Mouse (Mus musculus) hindbrain, embryonic 11.5 days (tissue): ENCODE measurements around the gene Prr12. TPM values are rescaled to one million over a fixed set of nuclear protein-coding genes. Genes with fewer than 3 reads are reported as not detected.
A peak's percentile ranks its signal among the peaks of the same experiment; 100 is the strongest.

Source experiments
- ATAC-seq: fragments of 200-750 bp; cut with Nextera tagmentation; 2 replicates; pipeline ENCODE4 v1.8.0; 2017; ENCODE audit warnings: mild to moderate bottlenecking, moderate TSS enrichment, moderate library complexity; ENCODE audit not compliant: low FRiP score
- DNase-seq: peaks from one replicate; pipeline ENCODE4 v3.0.0-alpha.2; 2015; ENCODE audit warnings: low spot score
- H3K27ac ChIP-seq: fragments of 300-500 bp; sonication (generic); 2 replicates; pipeline ENCODE4 v1.5.1; 2014; ENCODE audit warnings: mild to moderate bottlenecking, low read depth, low read length
- H3K27me3 ChIP-seq: fragments of 300-500 bp; sonication (generic); 2 replicates; pipeline ENCODE4 v1.6.1; 2014; ENCODE audit warnings: mild to moderate bottlenecking, low read length, moderate library complexity, mixed read lengths; ENCODE audit not compliant: control insufficient read depth, insufficient read depth
- H3K36me3 ChIP-seq: fragments of 300-500 bp; sonication (generic); 2 replicates; pipeline ENCODE4 v1.6.1; 2014; ENCODE audit warnings: mild to moderate bottlenecking, low read length, moderate library complexity, mixed read lengths; ENCODE audit not compliant: control insufficient read depth, insufficient read depth
- H3K4me1 ChIP-seq: fragments of 300-500 bp; sonication (generic); replicated peaks from 2 replicates; pipeline ENCODE4 v1.6.1; 2014; ENCODE audit warnings: low read length, mixed read lengths; ENCODE audit not compliant: control insufficient read depth, insufficient read depth
- H3K4me2 ChIP-seq: fragments of 300-500 bp; sonication (generic); replicated peaks from 2 replicates; pipeline ENCODE4 v1.6.1; 2014; ENCODE audit warnings: mild to moderate bottlenecking, low read depth, low read length
- H3K4me3 ChIP-seq: fragments of 300-500 bp; sonication (generic); 2 replicates; pipeline ENCODE4 v1.5.1; 2014; ENCODE audit warnings: low read depth, low read length
- H3K9ac ChIP-seq: fragments of 300-500 bp; sonication (generic); 2 replicates; pipeline ENCODE4 v1.6.1; 2014; ENCODE audit warnings: low read depth, low read length
- H3K9me3 ChIP-seq: fragments of 300-500 bp; sonication (generic); 2 replicates; pipeline ENCODE4 v1.6.1; 2016; ENCODE audit warnings: low read length; ENCODE audit not compliant: control insufficient read depth
- WGBS: fragments of 180-500 bp; shearing (Covaris S2); extraction: QIAGEN DNeasy Blood & Tissue Kit; methylation state at CpG from one replicate; pipeline ENCODE4 v1.1.7; 2014; 5-methylcytosine and 5-hydroxymethylcytosine counted together
- polyA plus RNA-seq: library from polyadenylated mRNA; unstranded; fragments of >200 nt; fragmentation: Nextera tagmentation; extraction: Ambion mirVana; gene quantifications from 2 replicates; pipeline ENCODE4 v1.2.1, GENCODE M21; 2014

The Prr12 gene
- polyA plus RNA-seq, 1 experiment from 2014 or later, result 16.0 TPM

DNA sequence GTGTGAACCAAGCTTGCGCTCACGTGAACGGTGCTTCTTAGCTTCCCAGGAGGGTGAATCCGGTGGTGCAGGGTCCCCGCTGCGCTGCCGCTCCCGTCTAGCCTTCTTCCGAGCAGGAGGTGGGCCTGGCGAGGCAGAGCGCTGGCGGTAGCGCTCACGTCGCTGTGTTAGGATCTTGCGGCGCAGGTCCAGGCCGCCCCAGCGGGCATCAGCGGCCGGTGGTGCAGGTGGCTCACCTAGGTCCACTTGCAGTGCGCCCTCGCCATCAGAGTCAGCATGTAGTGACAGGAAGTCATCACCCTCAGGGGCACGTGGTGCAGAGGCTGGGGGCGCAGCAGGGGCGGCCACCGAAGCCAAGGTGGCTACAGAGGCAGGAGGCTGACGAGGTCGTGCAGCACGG, 44.8 kb downstream of the Prr12 start:
- ATAC-seq, result no peak
- Histone ChIP-seq H3K36me3 (peaks cover 35% of the 10 kb centered on the region), H3K27ac (no peak overlapping the region), H3K4me1 (no peaks in the 10 kb centered on the region), H3K4me3 (no peak overlapping the region), H3K9ac (no peak overlapping the region), H3K9me3 (no peaks in the 10 kb centered on the region), H3K27me3 (no peaks in the 10 kb centered on the region), H3K4me2 (no peak overlapping the region)
- no peak for DNase-seq
- 93% methylated on average over 30 of the region's 30 CpGs for WGBS

- no peaks in the 10 kb centered on the region for H3K27me3 ChIP-seq
- no peak for ATAC-seq
- H3K36me3 ChIP-seq, result peaks cover 34% of the 10 kb centered on the region
- H3K4me1 ChIP-seq, result no peaks in the 10 kb centered on the region
- no peak overlapping the region for H3K27ac ChIP-seq
- no peak for DNase-seq
- H3K9me3 ChIP-seq, result no peaks in the 10 kb centered on the region
- whole genome bisulfite sequencing, result 96% methylated on average over 29 of the region's 29 CpGs
- no peak overlapping the region for H3K4me3 ChIP-seq
- H3K9ac ChIP-seq, result no peak overlapping the region
- H3K4me2 ChIP-seq, result no peak overlapping the region
These were observed 45.5 kb downstream of the Prr12 start for GRCm38 (mm10) chr7:45007141-45007540.

- DNase-seq (no peak), ATAC-seq (no peak)
- no peak overlapping the region for H3K9ac ChIP-seq
- no peaks in the 10 kb centered on the region for H3K27me3 ChIP-seq
- 96% methylated on average over 11 of the region's 12 CpGs for WGBS
- no peak overlapping the region for H3K4me3 ChIP-seq
- H3K9me3 ChIP-seq, result no peaks in the 10 kb centered on the region
- H3K4me2 ChIP-seq, result no peak overlapping the region
- no peaks in the 10 kb centered on the region for H3K4me1 ChIP-seq
- no peak overlapping the region for H3K27ac ChIP-seq
- H3K36me3 ChIP-seq, result peaks cover 37% of the 10 kb centered on the region
These were observed 46.2 kb downstream of the Prr12 start for GRCm38 (mm10) chr7:45006503-45006902.

DNA sequence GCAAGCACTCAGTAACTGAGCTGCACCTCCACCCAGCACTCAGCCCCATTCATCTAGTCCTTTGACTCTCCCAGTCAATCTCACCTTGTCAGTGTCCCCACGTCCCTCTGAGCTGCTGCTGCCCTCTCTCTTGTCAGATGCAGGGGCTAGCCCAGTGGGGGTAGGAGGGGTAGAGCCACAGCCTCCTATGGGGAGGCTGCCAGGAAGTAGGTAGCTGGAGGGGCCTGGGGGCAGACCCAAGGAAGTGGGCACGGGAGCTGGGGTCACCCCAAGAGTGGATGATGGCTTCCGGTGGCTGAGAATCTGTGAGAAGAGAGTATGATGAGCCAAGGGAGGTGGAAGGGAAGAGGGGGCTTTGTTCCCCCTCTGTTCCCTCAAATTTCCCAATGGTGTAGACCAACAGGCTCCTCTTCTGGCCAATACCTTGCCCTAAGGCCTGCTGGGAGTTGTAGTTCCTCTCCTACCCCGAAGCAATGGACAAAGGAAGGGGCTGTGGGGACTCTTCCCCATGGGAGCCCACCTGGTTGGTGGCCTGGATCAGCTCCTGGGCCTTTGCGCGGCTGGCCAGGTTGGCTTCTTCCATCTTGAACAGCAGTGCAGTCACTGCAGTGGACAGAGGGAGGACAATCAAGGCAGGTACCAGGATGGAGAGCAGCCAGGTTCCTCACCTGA, 47.2 kb downstream of the Prr12 start:
- WGBS, result 86% methylated on average over 6 of the region's 6 CpGs
- H3K9ac ChIP-seq, result no peak overlapping the region
- no peak for DNase-seq

GRCm38 (mm10) chr7:45004546-45004945, 48.1 kb downstream of the Prr12 start:
- H3K9me3 ChIP-seq, result no peaks in the 10 kb centered on the region
- H3K4me1 ChIP-seq, result no peaks in the 10 kb centered on the region
- WGBS, result 83% methylated on average over 3 of the region's 3 CpGs
- no peak overlapping the region for H3K4me2 ChIP-seq
- DNase-seq, result no peak
- no peak overlapping the region for H3K9ac ChIP-seq
- no peak overlapping the region for H3K4me3 ChIP-seq
- no peak for ATAC-seq
- H3K27ac ChIP-seq, result no peak overlapping the region
- peaks cover 33% of the 10 kb centered on the region for H3K36me3 ChIP-seq
- no peaks in the 10 kb centered on the region for H3K27me3 ChIP-seq

More for the DNA sequence above, 47.2 kb downstream of the Prr12 start:
- H3K4me2 ChIP-seq, result no peak overlapping the region
- H3K36me3 ChIP-seq, result peaks cover 37% of the 10 kb centered on the region
- no peaks in the 10 kb centered on the region for H3K9me3 ChIP-seq
- H3K4me3 ChIP-seq, result no peak overlapping the region
- H3K27ac ChIP-seq, result no peak overlapping the region
- ATAC-seq, result no peak
- no peaks in the 10 kb centered on the region for H3K4me1 ChIP-seq
- no peaks in the 10 kb centered on the region for H3K27me3 ChIP-seq

DNA sequence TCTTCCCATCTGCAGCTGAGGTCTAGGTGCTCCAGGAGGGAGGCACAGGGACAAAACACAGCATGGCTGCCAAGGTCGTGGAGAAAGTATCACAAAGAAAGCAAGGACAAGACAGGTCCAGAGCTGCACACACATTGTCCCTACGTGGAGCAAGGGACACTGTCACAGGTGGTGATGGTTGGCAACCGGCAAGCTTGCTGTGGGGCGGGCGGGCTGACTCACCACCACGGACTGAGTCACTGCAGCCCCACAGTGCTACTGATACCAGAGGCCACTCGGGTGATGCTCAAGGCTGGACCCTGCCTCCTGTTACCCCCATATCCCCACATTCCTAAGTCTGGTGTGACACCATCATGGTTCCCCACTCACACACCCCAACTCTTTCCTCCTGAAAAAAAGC, 50.2 kb downstream of the Prr12 start:
- peaks cover 23% of the 10 kb centered on the region for H3K36me3 ChIP-seq
- no peak overlapping the region for H3K27ac ChIP-seq
- no peaks in the 10 kb centered on the region for H3K4me1 ChIP-seq
- ATAC-seq (no peak), DNase-seq (no peak)
- no peaks in the 10 kb centered on the region for H3K9me3 ChIP-seq
- 98% methylated on average over 7 of the region's 7 CpGs for WGBS
- H3K27me3 ChIP-seq, result no peaks in the 10 kb centered on the region
- no peak overlapping the region for H3K9ac ChIP-seq
- H3K4me3 ChIP-seq, result no peak overlapping the region
- no peak overlapping the region for H3K4me2 ChIP-seq

DNA sequence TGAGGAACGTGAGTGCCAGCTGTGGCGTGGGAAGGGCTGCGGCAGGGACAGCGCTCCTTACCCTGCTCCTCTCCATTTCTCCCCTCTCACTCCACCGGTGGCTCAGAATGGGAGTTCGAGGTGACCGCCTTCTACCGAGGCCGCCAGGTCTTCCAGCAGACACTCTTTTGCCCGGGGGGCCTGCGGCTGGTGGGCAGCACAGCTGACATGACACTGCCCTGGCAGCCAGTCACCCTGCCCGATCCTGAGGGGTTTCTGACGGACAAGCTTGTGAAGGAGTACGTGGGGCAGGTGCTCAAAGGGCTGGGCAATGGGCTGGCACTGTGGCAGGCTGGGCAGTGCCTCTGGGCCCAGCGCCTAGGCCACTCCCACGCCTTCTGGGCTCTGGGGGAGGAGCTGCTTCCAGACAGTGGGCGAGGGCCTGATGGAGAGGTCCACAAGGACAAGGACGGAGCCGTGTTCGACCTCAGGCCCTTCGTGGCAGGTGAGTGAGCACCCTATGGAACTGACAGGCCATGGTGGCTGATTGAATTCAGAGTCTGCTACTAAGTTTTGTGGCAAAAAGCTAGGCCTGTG, 52.1 kb downstream of the Prr12 start:
- Histone ChIP-seq H3K27me3 (no peaks in the 10 kb centered on the region), H3K4me1 (peaks cover 3% of the 10 kb centered on the region), H3K4me2 (no peak overlapping the region), H3K27ac (no peak overlapping the region), H3K9ac (no peak overlapping the region), H3K9me3 (no peaks in the 10 kb centered on the region), H3K36me3 (peaks cover 14% of the 10 kb centered on the region), H3K4me3 (no peak overlapping the region)
- DNase-seq (no peak), ATAC-seq (no peak)
- WGBS, result 90% methylated on average over 21 of the region's 21 CpGs

DNA sequence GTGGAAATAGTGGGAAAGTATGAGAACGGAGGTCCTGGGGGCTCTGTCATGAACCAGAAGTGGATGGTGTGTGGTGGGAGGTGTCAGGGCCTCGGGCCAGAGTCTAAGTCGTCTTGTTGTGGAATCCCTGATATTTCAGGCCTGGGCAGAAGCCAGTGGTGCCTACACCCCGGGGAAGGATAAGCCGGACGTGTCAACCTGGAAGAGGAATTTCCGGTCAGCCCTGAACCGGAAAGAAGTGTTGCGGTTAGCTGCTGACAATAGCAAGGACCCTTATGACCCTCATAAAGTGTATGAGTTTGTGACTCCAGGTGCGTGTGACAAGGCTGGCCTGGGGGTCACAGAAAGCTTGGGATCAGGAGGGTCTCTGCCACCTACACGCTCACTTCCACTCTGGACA, 52.9 kb downstream of the Prr12 start:
- Histone ChIP-seq H3K36me3 (peaks cover 11% of the 10 kb centered on the region), H3K4me1 (peaks cover 3% of the 10 kb centered on the region), H3K27me3 (no peaks in the 10 kb centered on the region), H3K27ac (no peak overlapping the region), H3K9me3 (no peaks in the 10 kb centered on the region), H3K9ac (no peak overlapping the region), H3K4me3 (no peak overlapping the region; the same call in 1 of the 2 replicates), H3K4me2 (no peak overlapping the region)
- ATAC-seq (no peak), DNase-seq (no peak)
- 84% methylated on average over 11 of the region's 11 CpGs for WGBS

- Histone ChIP-seq H3K27ac (peak within 1 kb of the TSS; percentile 65), H3K27me3 (no peaks in the 10 kb centered on the region), H3K4me3 (peak within 1 kb of the TSS; percentile 69), H3K4me1 (peaks cover 3% of the 10 kb centered on the region), H3K9ac (peak within 1 kb of the TSS; percentile 69), H3K36me3 (peaks cover 11% of the 10 kb centered on the region), H3K4me2 (peak within 1 kb of the TSS; percentile 89), H3K9me3 (no peaks in the 10 kb centered on the region)
- ATAC-seq (no peak), DNase-seq (peak; percentile 58)
- 4% methylated on average over 18 of the region's 18 CpGs for WGBS
These were observed 54.2 kb downstream of the Prr12 start, which contains the start of gene Bcl2l12 for GRCm38 (mm10) chr7:44998501-44998955. TSS of gene Bcl2l12 (minus strand) at chr7:44998712.
